In the genomic region with DNA sequence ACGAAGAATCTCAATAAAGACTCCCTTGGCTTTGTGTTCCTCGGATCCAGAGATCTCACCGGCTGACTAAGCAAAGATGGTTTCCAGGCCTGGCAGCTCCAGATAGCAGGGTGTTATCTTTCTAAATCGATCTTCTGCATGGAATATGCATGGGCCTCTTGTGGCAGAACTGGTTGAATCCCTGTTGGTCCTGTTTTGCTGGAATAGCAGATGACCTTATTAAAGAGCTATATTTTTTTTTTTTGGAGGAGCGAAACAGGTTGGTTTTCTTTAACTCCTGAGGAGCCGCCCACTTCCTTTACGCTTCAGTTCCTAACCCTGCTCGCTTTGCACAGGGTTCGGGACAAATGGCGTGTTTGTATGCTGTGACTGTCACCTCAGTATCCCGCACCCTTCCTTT, we compare ENCODE assay signal across 34 mouse cellular contexts. TPM values are rescaled to one million over a fixed set of nuclear protein-coding genes. Genes with fewer than 3 reads are reported as not detected.
DNase-seq lines count a peak whose midpoint lies in the region; ATAC-seq and TF ChIP-seq lines count a peak whose summit lies in the region.
"Had no signal": no experiment of that assay in that cellular context is flagged by ENCODE, and none has a peak within 500 bp of the region (broad histone marks: within the 10 kb centered on the region; RNA-seq: fewer than 3 reads in every experiment).

No protein-coding gene starts in this region.

- no peak overlapping the region for H3K27ac ChIP-seq in intestine, embryonic 15.5 days
- H3K27ac ChIP-seq in intestine, postnatal 0 days (ENCODE audit: low read depth, low read length), result no peak overlapping the region
- H3K27ac ChIP-seq in stomach, postnatal 0 days (replicated peaks), result peak overlapping the region; percentile 56
- H3K27ac ChIP-seq in forebrain, postnatal 0 days (ENCODE audit: low read depth, low read length), result no peak overlapping the region
- H3K27ac ChIP-seq: forebrain, embryonic 10.5 days; forebrain, embryonic 15.5 days; heart, embryonic 13.5 days; hindbrain, postnatal 0 days; limb, embryonic 13.5 days; liver, embryonic 12.5 days; midbrain, embryonic 12.5 days; neural tube, embryonic 13.5 days had no signal

- H3K4me2 ChIP-seq in intestine, embryonic 15.5 days (replicated peaks), result no peak overlapping the region
- no peak overlapping the region for H3K4me2 ChIP-seq in intestine, postnatal 0 days (replicated peaks; ENCODE audit: low read depth)
- no peak overlapping the region for H3K4me2 ChIP-seq in stomach, postnatal 0 days (replicated peaks; ENCODE audit: low read depth)
- no peak overlapping the region for H3K4me2 ChIP-seq in forebrain, postnatal 0 days (ENCODE audit: low read depth)
- H3K4me2 ChIP-seq: forebrain, embryonic 15.5 days; heart, embryonic 13.5 days; limb, embryonic 13.5 days; liver, embryonic 12.5 days; midbrain, embryonic 12.5 days; neural tube, embryonic 13.5 days had no signal

- no peak overlapping the region for H3K9ac ChIP-seq in intestine, embryonic 15.5 days
- no peak overlapping the region for H3K9ac ChIP-seq in intestine, postnatal 0 days (ENCODE audit: low read depth, low read length)
- no peak overlapping the region for H3K9ac ChIP-seq in stomach, postnatal 0 days (ENCODE audit: low read length)
- no peak overlapping the region for H3K9ac ChIP-seq in forebrain, postnatal 0 days
- H3K9ac ChIP-seq: forebrain, embryonic 15.5 days; heart, embryonic 13.5 days; limb, embryonic 13.5 days; liver, embryonic 12.5 days; liver, postnatal 0 days; midbrain, embryonic 12.5 days; neural tube, embryonic 13.5 days had no signal

- H3K4me1 ChIP-seq in intestine, embryonic 15.5 days (replicated peaks), result no peaks in the 10 kb centered on the region
- H3K4me1 ChIP-seq in intestine, postnatal 0 days (replicated peaks; ENCODE audit: control insufficient read depth, insufficient read depth, low read length), result no peaks in the 10 kb centered on the region
- no peaks in the 10 kb centered on the region for H3K4me1 ChIP-seq in stomach, postnatal 0 days (replicated peaks; ENCODE audit: control insufficient read depth, insufficient read depth)
- H3K4me1 ChIP-seq in forebrain, postnatal 0 days (ENCODE audit: insufficient read depth), result no peaks in the 10 kb centered on the region
- H3K4me1 ChIP-seq: forebrain, embryonic 10.5 days; forebrain, embryonic 15.5 days; midbrain, embryonic 12.5 days; neural tube, embryonic 13.5 days had no signal

- peak; percentile 90 for TF ChIP-seq EP300 in stomach, postnatal 0 days (optimal IDR thresholded peaks at IDR 0.05)

- 66% methylated on average over 11 of the region's 11 CpGs for WGBS in intestine, embryonic 15.5 days
- 54% methylated on average over 11 of the region's 11 CpGs for WGBS in intestine, postnatal 0 days
- WGBS in stomach, postnatal 0 days, result 65% methylated on average over 11 of the region's 11 CpGs
- 82% methylated on average over 11 of the region's 11 CpGs for WGBS in forebrain, postnatal 0 days

- H3K9me3 ChIP-seq in intestine, embryonic 15.5 days, result no peaks in the 10 kb centered on the region
- H3K9me3 ChIP-seq in intestine, postnatal 0 days (ENCODE audit: control insufficient read depth), result no peaks in the 10 kb centered on the region
- no peaks in the 10 kb centered on the region for H3K9me3 ChIP-seq in stomach, postnatal 0 days (ENCODE audit: control insufficient read depth, low read length)
- H3K9me3 ChIP-seq in forebrain, postnatal 0 days (ENCODE audit: low read length), result no peaks in the 10 kb centered on the region
- H3K9me3 ChIP-seq: forebrain, embryonic 10.5 days; forebrain, embryonic 15.5 days; heart, embryonic 13.5 days; limb, embryonic 13.5 days; liver, embryonic 12.5 days; megakaryocyte, embryonic 14.5 days; midbrain, embryonic 12.5 days; neural tube, embryonic 13.5 days had no signal

- TF ChIP-seq CTCF in intestine, postnatal 0 days (IDR thresholded peaks at IDR 0.05; ENCODE audit: low read depth), result no peak
- no peak for TF ChIP-seq CTCF in stomach, postnatal 0 days (IDR thresholded peaks at IDR 0.05; ENCODE audit: low read depth)
- TF ChIP-seq CTCF in forebrain, postnatal 0 days (IDR thresholded peaks at IDR 0.05; ENCODE audit: low read depth), result no peak

- no peaks in the 10 kb centered on the region for H3K27me3 ChIP-seq in intestine, embryonic 15.5 days (replicated peaks)
- H3K27me3 ChIP-seq in intestine, postnatal 0 days (replicated peaks; ENCODE audit: control insufficient read depth, insufficient read depth, low read length), result no peaks in the 10 kb centered on the region
- no peaks in the 10 kb centered on the region for H3K27me3 ChIP-seq in stomach, postnatal 0 days (ENCODE audit: control insufficient read depth, insufficient read depth, low read length)
- H3K27me3 ChIP-seq in forebrain, postnatal 0 days (ENCODE audit: insufficient read depth, low read length), result no peaks in the 10 kb centered on the region
- H3K27me3 ChIP-seq: forebrain, embryonic 15.5 days; heart, embryonic 13.5 days; limb, embryonic 13.5 days; megakaryocyte, embryonic 14.5 days; midbrain, embryonic 12.5 days; neural tube, embryonic 13.5 days had no signal

- H3K4me3 ChIP-seq in intestine, embryonic 15.5 days (replicated peaks), result no peak overlapping the region
- no peak overlapping the region for H3K4me3 ChIP-seq in intestine, postnatal 0 days (ENCODE audit: low read depth, low read length)
- H3K4me3 ChIP-seq in stomach, postnatal 0 days (ENCODE audit: low read depth, low read length), result no peak overlapping the region
- H3K4me3 ChIP-seq in forebrain, postnatal 0 days (ENCODE audit: low read depth, low read length), result no peak overlapping the region
- H3K4me3 ChIP-seq: forebrain, embryonic 10.5 days; forebrain, embryonic 15.5 days; heart, embryonic 13.5 days; limb, embryonic 13.5 days; liver, embryonic 12.5 days; megakaryocyte, embryonic 14.5 days; midbrain, embryonic 12.5 days; myocyte; neural tube, embryonic 13.5 days had no signal

- H3K36me3 ChIP-seq in intestine, embryonic 15.5 days, result no peaks in the 10 kb centered on the region
- H3K36me3 ChIP-seq in intestine, postnatal 0 days (ENCODE audit: control insufficient read depth, insufficient read depth), result no peaks in the 10 kb centered on the region
- no peaks in the 10 kb centered on the region for H3K36me3 ChIP-seq in stomach, postnatal 0 days (ENCODE audit: control insufficient read depth, insufficient read depth, low read length)
- no peaks in the 10 kb centered on the region for H3K36me3 ChIP-seq in forebrain, postnatal 0 days (ENCODE audit: insufficient read depth)
- H3K36me3 ChIP-seq: forebrain, embryonic 10.5 days; forebrain, embryonic 15.5 days; heart, embryonic 13.5 days; limb, embryonic 13.5 days; liver, embryonic 12.5 days; midbrain, embryonic 12.5 days; neural tube, embryonic 13.5 days had no signal

- DNase-seq in urinary bladder, postnatal 14 days (ENCODE audit: low spot score), result peak; percentile 62
- no peak for DNase-seq in urinary bladder, postnatal 4 days (ENCODE audit: low spot score in 2 of 2)
- DNase-seq in gonadal fat pad, adult 2 months (ENCODE audit: low read depth), result peak; percentile 64
- DNase-seq in stomach, postnatal 0 days (ENCODE audit: low spot score), result no peak
- no peak for DNase-seq in forebrain, postnatal 0 days
- no peak for DNase-seq in embryo, embryonic 9.5 days (ENCODE audit: extremely low spot score)
- DNase-seq: adrenal gland, postnatal 25 days; cerebellum, adult 2 months; cerebellum, postnatal 25 days; heart, postnatal 14 days; kidney, adult 9 months; liver, postnatal 0 days; lung, postnatal 36 days; right cerebral cortex, postnatal 4 days; thymus, postnatal 14 days had no signal

- ATAC-seq in intestine, embryonic 15.5 days, result peak; percentile 39; the same call in 1 of the 2 replicates
- no peak for ATAC-seq in intestine, postnatal 0 days
- ATAC-seq in stomach, postnatal 0 days (ENCODE audit: low FRiP score, low TSS enrichment), result no peak
- ATAC-seq in forebrain, postnatal 0 days, result no peak
- ATAC-seq: forebrain, embryonic 15.5 days; hindbrain, postnatal 0 days; intestine, embryonic 16.5 days; liver, embryonic 12.5 days; liver, postnatal 0 days had no signal

RNA-seq across cellular contexts. Expression of gene Denr, which starts 10.6 kb away (rescaled TPM):
- 117 and 146 TPM in 2 replicates for polyA plus RNA-seq in intestine, embryonic 15.5 days (2015; fragmentation: Nextera tagmentation; extraction: Ambion mirVana)
- polyA plus RNA-seq in intestine, postnatal 0 days (2015; fragmentation: Nextera tagmentation; extraction: Ambion mirVana), result 82.7 and 89.1 TPM in 2 replicates
- 9.0 and 14.4 TPM in 2 replicates for polyA plus RNA-seq in gonadal fat pad, adult 2 months (2012; rRNA removed)
- 107 and 122 TPM in 2 replicates for polyA plus RNA-seq in stomach, postnatal 0 days (2015; fragmentation: Nextera tagmentation; extraction: Ambion mirVana)
- 25.2 and 25.3 TPM in 2 replicates for total RNA-seq in forebrain, postnatal 0 days (2014; rRNA removed)
- polyA plus RNA-seq in forebrain, postnatal 0 days (2015; fragmentation: Nextera tagmentation; extraction: Ambion mirVana), result 128 and 130 TPM in 2 replicates

RNA-seq across cellular contexts. Expression of gene Hcar1, which starts 16.6 kb away (rescaled TPM):
- 2.3 and 2.8 TPM in 2 replicates for polyA plus RNA-seq in intestine, embryonic 15.5 days (2015; fragmentation: Nextera tagmentation; extraction: Ambion mirVana)
- 1.4 TPM in 2 replicates for polyA plus RNA-seq in intestine, postnatal 0 days (2015; fragmentation: Nextera tagmentation; extraction: Ambion mirVana)
- polyA plus RNA-seq in gonadal fat pad, adult 2 months (2012; rRNA removed), result 20.6 and 23.5 TPM in 2 replicates
- 4.9 and 6.0 TPM in 2 replicates for polyA plus RNA-seq in stomach, postnatal 0 days (2015; fragmentation: Nextera tagmentation; extraction: Ambion mirVana)
- 0.62 and 1.00 TPM in 2 replicates for total RNA-seq in forebrain, postnatal 0 days (2014; rRNA removed)
- 0.60 and 0.61 TPM in 2 replicates for polyA plus RNA-seq in forebrain, postnatal 0 days (2015; fragmentation: Nextera tagmentation; extraction: Ambion mirVana)
- total RNA-seq: MEL had no signal
- polyA plus RNA-seq: forebrain, embryonic 10.5 days; myocyte had no signal

RNA-seq across cellular contexts. Expression of gene Gm43518, which starts 30.8 kb away (rescaled TPM):
- 1.5 and 2.2 TPM in 2 replicates for polyA plus RNA-seq in intestine, embryonic 15.5 days (2015; fragmentation: Nextera tagmentation; extraction: Ambion mirVana)
- 0.35 and 0.41 TPM in 2 replicates for polyA plus RNA-seq in intestine, postnatal 0 days (2015; fragmentation: Nextera tagmentation; extraction: Ambion mirVana)
- 2.1 and 2.6 TPM in 2 replicates for polyA plus RNA-seq in gonadal fat pad, adult 2 months (2012; rRNA removed)
- polyA plus RNA-seq in stomach, postnatal 0 days (2015; fragmentation: Nextera tagmentation; extraction: Ambion mirVana), result 0.56 and 0.91 TPM in 2 replicates
- total RNA-seq in forebrain, postnatal 0 days (2014; rRNA removed), result 0.38 and 0.57 TPM in 2 replicates
- 0.30 and 1.2 TPM in 2 replicates for polyA plus RNA-seq in forebrain, postnatal 0 days (2015; fragmentation: Nextera tagmentation; extraction: Ambion mirVana)
- total RNA-seq: midbrain, postnatal 0 days had no signal
- polyA plus RNA-seq: myocyte had no signal

RNA-seq across cellular contexts. Expression of gene Hcar2, which starts 31.1 kb away (rescaled TPM):
- polyA plus RNA-seq in intestine, embryonic 15.5 days (2015; fragmentation: Nextera tagmentation; extraction: Ambion mirVana), result 0.09 TPM in 1 of 2 replicates, not detected in the other
- polyA plus RNA-seq in intestine, postnatal 0 days (2015; fragmentation: Nextera tagmentation; extraction: Ambion mirVana), result 0.16 and 0.30 TPM in 2 replicates
- polyA plus RNA-seq in gonadal fat pad, adult 2 months (2012; rRNA removed), result 7.6 and 8.5 TPM in 2 replicates
- polyA plus RNA-seq in stomach, postnatal 0 days (2015; fragmentation: Nextera tagmentation; extraction: Ambion mirVana), result 24.0 and 26.8 TPM in 2 replicates
- total RNA-seq in forebrain, postnatal 0 days (2014; rRNA removed), result not detected in 2 replicates
- polyA plus RNA-seq in forebrain, postnatal 0 days (2015; fragmentation: Nextera tagmentation; extraction: Ambion mirVana), result not detected in 2 replicates
- total RNA-seq: hindbrain, postnatal 0 days; layer of hippocampus, postnatal 10 days; left cerebral cortex, adult 18-20 months; left cerebral cortex, postnatal 25 days; MEL; midbrain, postnatal 0 days had no signal
- polyA plus RNA-seq: forebrain, embryonic 10.5 days; forebrain, embryonic 15.5 days; hindbrain, embryonic 11.5 days; hindbrain, postnatal 0 days; midbrain, embryonic 12.5 days; midbrain, postnatal 0 days; myocyte; neural tube, embryonic 13.5 days had no signal

RNA-seq across cellular contexts. Expression of gene Ccdc62, which starts 34.1 kb away (rescaled TPM):
- 4.7 and 5.1 TPM in 2 replicates for polyA plus RNA-seq in intestine, embryonic 15.5 days (2015; fragmentation: Nextera tagmentation; extraction: Ambion mirVana)
- polyA plus RNA-seq in intestine, postnatal 0 days (2015; fragmentation: Nextera tagmentation; extraction: Ambion mirVana), result 3.8 and 4.0 TPM in 2 replicates
- polyA plus RNA-seq in gonadal fat pad, adult 2 months (2012; rRNA removed), result 6.1 and 8.7 TPM in 2 replicates
- 5.4 TPM in 2 replicates for polyA plus RNA-seq in stomach, postnatal 0 days (2015; fragmentation: Nextera tagmentation; extraction: Ambion mirVana)
- total RNA-seq in forebrain, postnatal 0 days (2014; rRNA removed), result 3.6 and 3.7 TPM in 2 replicates
- polyA plus RNA-seq in forebrain, postnatal 0 days (2015; fragmentation: Nextera tagmentation; extraction: Ambion mirVana), result 3.3 and 3.7 TPM in 2 replicates

Comparison
In these comparisons a context has a peak if more than half of its experiments do, and no peak if none do; other contexts are left out.
1. DNase-seq: peak in urinary bladder, postnatal 14 days (single experiment) and gonadal fat pad, adult 2 months (single experiment); none in urinary bladder, postnatal 4 days (0 of 2), stomach, postnatal 0 days (single experiment), forebrain, postnatal 0 days (single experiment) and embryo, embryonic 9.5 days (single experiment).